Mouse (Mus musculus): Measurements from ENCODE around the gene Mybpc3.

Mybpc3 gene

DNA sequence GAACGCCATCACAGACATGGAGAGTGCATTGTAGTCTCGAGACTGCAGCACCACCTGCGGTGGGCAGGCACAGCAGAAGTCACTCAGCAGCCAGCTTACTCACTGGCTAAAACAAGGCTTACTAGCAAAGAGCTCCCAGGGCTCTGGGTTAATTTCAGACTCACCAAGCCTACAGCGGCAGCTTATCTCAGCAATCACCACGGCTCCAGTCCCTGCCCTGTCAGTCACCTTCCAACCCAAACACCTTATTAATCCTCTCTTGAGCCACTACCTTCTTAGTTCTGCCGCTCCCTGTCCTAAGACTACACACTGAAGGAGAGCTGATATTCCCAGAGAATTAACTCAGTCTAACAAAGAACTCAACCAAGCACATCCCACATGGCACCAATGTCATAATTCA is 58.3 kb downstream of the Mybpc3 start:
- no peak for DNase-seq

DNA sequence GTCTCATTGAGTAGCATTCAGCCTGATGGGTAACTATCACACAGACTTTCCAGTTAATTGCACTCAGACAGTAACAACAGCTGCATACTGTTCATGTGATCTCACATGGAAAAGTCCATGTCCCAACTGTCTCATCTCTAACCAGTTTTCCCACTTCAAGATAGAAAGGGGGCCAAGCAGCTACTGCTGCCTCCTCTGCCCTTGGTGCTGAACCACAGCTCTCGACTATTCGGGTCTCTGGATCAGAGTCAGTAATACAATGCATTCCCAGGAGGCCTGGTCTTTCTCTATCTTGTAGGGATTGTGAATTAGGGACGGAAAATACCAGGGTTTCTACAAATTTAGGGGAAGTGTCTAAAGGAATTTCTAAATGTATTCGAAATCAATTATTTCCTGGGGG is 61.9 kb downstream of the Mybpc3 start:
- no peak for DNase-seq

DNA sequence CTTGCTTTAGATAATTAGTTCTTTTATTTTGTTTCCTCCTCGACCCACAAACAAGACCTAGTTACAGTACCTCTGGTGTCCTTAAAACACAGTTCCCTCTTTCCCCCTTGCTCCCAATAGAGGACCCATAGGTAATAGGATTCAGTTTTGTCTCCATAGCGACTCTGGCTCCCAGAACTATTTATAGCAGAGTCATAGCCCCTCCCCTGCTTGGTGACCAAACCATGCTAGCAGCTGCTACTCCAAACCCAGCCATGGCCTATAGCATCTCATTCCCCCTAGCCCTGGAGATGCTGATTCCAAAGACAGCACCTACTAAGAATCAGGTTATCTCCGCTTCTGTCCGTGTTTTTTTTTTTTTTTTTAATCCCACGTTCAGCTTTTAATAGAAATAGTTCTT is 62.8 kb downstream of the Mybpc3 start:
- no peak for DNase-seq

DNA sequence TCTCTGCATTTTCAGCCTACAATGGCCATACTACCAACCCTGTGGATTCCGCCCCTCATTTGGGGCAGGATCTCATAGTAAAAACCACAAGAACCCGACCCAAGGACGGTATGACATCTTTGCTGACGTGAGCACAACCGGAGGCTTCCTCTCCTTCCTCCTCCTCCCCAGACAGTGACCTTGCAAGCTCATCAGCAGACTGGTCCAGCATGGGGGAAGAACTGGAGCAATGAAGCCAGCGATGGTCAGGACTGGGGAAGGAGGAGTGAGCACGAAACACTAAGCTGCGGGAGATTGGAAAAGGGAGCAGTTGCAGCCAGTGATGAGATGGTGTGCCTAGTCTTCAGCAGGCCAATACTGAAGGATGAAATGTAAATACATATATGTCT is 64.1 kb downstream of the Mybpc3 start:
- DNase-seq, result peak; percentile 27

DNA sequence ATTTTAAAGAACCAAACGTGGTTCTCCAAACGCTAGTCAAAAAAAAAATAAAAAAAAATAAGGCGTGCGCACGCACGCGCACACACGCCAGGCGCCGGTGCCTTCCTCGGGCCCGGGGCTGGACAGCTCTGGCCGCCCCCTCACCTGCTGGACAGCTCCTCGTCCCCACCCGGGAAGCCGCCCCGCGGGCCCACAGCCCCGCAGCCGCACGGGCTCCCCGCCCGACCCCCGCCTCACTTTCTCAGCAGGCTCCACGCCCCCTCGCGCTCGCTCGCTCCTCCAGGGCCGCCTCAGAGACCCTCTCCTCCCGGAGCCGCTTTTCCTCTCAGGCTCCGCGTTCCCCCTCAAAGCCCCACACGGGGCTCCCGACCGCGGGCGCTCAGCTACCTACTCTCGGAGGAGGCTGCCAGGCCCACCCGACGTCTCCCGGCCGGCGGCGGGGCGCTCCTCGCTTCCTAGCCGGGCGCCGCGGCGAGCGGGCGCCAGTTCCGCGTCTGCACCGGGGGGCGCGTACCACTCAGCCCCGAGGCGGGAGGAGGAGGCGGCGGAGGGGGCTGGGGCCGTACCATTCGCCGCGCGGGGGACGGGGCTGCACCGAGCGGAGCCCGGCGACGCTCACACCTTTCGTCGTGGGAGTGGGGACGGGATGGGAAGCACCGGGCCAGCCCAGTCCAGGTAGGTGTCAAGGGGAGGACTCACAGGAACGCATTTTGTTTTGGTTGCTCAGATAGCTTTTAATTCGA is 64.6 kb downstream of the Mybpc3 start:
- DNase-seq, result peak; percentile 97

DNA sequence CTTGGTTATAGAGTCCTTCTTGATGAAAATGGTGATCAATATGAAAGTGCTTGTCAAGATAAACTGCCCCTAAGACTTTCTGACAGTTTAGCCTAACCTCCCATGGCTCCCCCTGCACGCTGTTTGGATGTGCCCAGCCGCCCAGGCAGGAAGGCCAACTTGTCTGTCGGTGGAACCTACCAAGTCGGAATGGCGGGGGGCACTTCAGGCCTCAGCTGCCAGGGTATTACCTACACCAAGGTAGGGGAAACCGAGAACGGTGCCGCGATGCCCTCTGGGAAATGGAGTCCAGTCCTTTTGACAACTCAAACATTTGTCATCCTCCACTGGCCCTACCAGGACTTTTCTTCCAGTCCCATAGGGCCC is 65.2 kb downstream of the Mybpc3 start:
- peak; percentile 99 for DNase-seq

DNA sequence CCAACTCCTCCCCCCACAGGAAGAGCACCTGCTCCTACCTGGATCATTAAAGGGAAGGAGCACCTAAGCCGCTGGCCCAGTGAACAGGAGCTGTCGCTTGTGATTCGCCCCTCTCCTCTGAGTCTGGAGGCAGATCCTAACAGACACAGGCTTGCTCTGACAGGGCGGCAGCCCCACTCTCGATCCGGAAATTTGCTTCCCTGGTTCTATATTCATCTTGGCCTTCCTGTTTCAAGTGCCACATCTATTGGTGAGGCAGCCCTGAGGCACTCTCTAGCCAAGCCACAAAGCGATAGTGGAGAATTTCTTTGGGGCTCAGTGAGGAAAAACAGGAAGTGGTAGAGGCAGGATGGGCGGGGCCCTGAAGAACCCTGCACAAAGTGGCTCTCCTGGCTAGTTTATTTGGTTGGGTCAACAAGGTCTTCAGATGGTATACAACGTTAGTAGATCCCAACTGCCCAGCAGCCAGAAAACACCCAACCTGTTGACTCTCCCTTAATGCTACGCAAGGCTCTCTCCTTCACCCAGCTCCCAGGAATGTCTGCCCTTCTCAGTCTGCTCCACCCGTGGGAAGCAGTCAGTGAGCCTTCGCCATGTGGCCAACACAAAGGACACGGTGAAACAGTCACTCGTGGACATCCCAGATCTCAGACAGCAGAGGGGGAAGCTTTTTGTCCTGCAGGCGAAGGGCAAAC is 65.9 kb downstream of the Mybpc3 start, which contains the start of gene Madd:
Gene Madd (minus strand): TSS at position 127 of the 695 bp plus-strand sequence.
- peak; percentile 79 for DNase-seq

Measured in thymus, postnatal 14 days (tissue).